Mouse (Mus musculus) erythroblast, embryonic 14.5 days (primary cell): ENCODE data around the gene Olfr522.

ENCODE experiments used
- GATA1 ChIP-seq: IDR thresholded peaks from 2 replicates; pipeline ENCODE4 v1.6.1; 2012; ENCODE audit warnings: low read length, inconsistent platforms, mixed read lengths
- TAL1 ChIP-seq: IDR thresholded peaks from 3 replicates; pipeline ENCODE4 v1.6.1; 2012; ENCODE audit warnings: low read length, inconsistent platforms, mixed read lengths

DNA sequence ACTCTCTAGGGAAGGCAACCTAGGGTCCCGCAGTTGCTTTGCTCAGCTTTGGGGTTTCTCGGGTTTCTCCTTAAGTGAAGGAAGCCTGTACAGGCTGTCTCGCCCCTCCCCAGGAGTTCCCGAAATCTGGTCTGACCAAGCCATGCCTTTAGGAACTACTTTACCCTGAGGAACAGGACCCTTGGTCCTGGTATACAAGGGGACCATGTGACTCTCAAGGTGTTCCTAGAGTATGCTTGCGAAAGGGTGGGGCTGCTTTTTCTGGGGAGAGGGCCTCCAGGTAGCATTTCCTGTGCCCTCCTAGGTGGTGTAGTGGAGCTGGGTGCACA lies 38.6 kb downstream of the Olfr522 start:
- TF ChIP-seq TAL1 (no peak), GATA1 (no peak)
